Mouse (Mus musculus): Measurements from ENCODE around the gene Thsd7b. TPM values are rescaled to one million over a fixed set of nuclear protein-coding genes. Genes with fewer than 3 reads are reported as not detected.

Gene Thsd7b
- total RNA-seq, 1 experiment: 0.18 TPM

DNA sequence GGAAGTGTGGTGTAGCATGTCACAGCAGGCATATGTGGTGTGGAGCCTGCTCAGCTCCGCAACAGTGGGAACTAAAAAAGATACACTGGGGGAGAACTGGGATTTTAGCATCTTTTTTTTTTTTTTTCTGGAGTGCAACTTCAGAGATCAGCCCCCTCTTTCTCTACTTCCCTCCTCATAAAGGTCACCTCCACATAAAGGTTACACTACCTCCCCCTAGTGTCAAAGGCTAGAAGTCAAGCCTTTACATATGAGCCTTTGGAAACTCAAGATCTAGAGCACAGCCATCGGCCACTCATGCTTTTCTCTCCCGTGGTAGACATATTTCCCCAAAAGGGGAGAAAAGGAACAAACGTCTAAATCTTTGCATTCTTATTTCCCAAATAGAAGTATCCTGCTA lies 553.8 kb downstream of the Thsd7b start:
- Histone ChIP-seq H3K9ac (ENCODE audit: insufficient read depth, low read depth, low read length, poor library complexity, severe bottlenecking) (no peak overlapping the region), H3K9me3 (ENCODE audit: control insufficient read depth, insufficient read depth, low read depth, low read length) (no peaks in the 10 kb centered on the region), H3K27ac (ENCODE audit: insufficient read depth, low read depth, low read length, poor library complexity, severe bottlenecking) (no peak overlapping the region), H3K36me3 (ENCODE audit: control insufficient read depth, insufficient read depth, low read length, poor library complexity, severe bottlenecking) (no peaks in the 10 kb centered on the region), H3K4me3 (ENCODE audit: insufficient read depth in 1 of 2, low read depth in 1 of 2, low read length in 2 of 2, poor library complexity in 1 of 2, severe bottlenecking in 1 of 2) (no peak overlapping the region), H3K4me1 (ENCODE audit: control insufficient read depth in 2 of 2, insufficient read depth in 2 of 2, low read length in 2 of 2, poor library complexity in 1 of 2) (no peaks in the 10 kb centered on the region)
- peak; percentile 8 for DNase-seq (ENCODE audit: low read depth, low spot score)
- in situ Hi-C loops (cut with MboI; ENCODE audit: low sequenced_read_pairs in 2 of 2, unreplicated experiment in 2 of 2): no loop called here
- TF ChIP-seq ZNF384 (IDR thresholded peaks at IDR 0.05; ENCODE audit: low read depth, low read length): 0 out of 2 replicates have a peak, but pooled peaks have one; percentile 8
- no peak for TF ChIP-seq HCFC1 (IDR thresholded peaks at IDR 0.05; ENCODE audit: borderline replicate concordance, insufficient read depth, low read length)
- no peak for TF ChIP-seq MAFK (IDR thresholded peaks at IDR 0.05; ENCODE audit: insufficient read depth, low read depth, low read length)
- TF ChIP-seq CHD2 (IDR thresholded peaks at IDR 0.05; ENCODE audit: low read depth, low read length): no peak
- no peak for TF ChIP-seq ZC3H11A (IDR thresholded peaks at IDR 0.05; ENCODE audit: borderline replicate concordance, low read depth, low read length)

DNA sequence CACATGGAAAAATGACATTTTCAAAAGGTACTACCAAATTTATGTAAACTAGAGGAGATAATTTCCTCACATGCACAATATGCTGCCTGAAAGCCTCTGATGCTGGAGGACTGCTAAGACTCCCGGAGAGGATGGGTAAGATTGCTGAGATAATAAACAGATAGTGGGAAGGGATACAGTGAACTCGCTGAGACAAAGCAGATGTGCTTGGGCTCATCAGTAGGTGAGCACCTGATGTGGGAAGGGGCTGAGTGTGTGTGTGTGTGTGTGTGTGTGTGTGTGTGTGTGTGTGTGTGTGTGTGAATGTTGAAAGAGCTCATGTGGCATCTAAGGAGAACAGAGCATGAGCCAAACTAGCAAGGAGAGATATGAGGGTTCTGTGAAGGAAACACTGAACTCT lies 564.2 kb downstream of the Thsd7b start:
- DNase-seq (ENCODE audit: low read depth, low spot score): no peak
- in situ Hi-C loops (cut with MboI; ENCODE audit: low sequenced_read_pairs in 2 of 2, unreplicated experiment in 2 of 2): no loop called here
- H3K4me1 ChIP-seq (ENCODE audit: control insufficient read depth in 2 of 2, insufficient read depth in 2 of 2, low read length in 2 of 2, poor library complexity in 1 of 2): no peaks in the 10 kb centered on the region
- no peaks in the 10 kb centered on the region for H3K36me3 ChIP-seq (ENCODE audit: control insufficient read depth, insufficient read depth, low read length, poor library complexity, severe bottlenecking)
- no peak overlapping the region for H3K27ac ChIP-seq (ENCODE audit: insufficient read depth, low read depth, low read length, poor library complexity, severe bottlenecking)
- no peak overlapping the region for H3K9ac ChIP-seq (ENCODE audit: insufficient read depth, low read depth, low read length, poor library complexity, severe bottlenecking)
- no peaks in the 10 kb centered on the region for H3K9me3 ChIP-seq (ENCODE audit: control insufficient read depth, insufficient read depth, low read depth, low read length)
- no peak overlapping the region for H3K4me3 ChIP-seq (ENCODE audit: insufficient read depth in 1 of 2, low read depth in 1 of 2, low read length in 2 of 2, poor library complexity in 1 of 2, severe bottlenecking in 1 of 2)
- TF ChIP-seq ZC3H11A (IDR thresholded peaks at IDR 0.05; ENCODE audit: borderline replicate concordance, low read depth, low read length) (no peak), MAFK (IDR thresholded peaks at IDR 0.05; ENCODE audit: insufficient read depth, low read depth, low read length) (no peak), CHD2 (IDR thresholded peaks at IDR 0.05; ENCODE audit: low read depth, low read length) (no peak), HCFC1 (IDR thresholded peaks at IDR 0.05; ENCODE audit: borderline replicate concordance, insufficient read depth, low read length) (no peak), ZNF384 (IDR thresholded peaks at IDR 0.05; ENCODE audit: low read depth, low read length) (no peak)

DNA sequence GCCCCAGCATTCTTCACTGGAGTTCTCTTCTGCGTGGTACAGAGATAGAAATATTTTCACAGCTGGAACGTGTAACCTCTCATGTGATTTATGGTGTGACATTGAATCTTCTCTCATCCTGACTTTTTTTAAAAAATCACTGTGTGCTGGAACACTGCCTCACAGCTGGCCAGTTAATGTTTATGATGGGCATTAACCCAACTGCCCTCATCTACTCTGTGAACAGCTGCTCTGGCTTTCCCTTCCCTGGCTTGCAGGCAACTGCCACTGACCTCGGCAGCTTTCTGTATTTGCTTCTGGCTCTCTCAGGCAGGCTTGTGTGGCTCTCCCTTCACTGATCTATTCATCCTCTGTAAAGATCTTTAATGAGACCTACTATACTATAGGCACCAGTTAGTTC lies 564.7 kb downstream of the Thsd7b start:
- in situ Hi-C loops (cut with MboI; ENCODE audit: low sequenced_read_pairs in 2 of 2, unreplicated experiment in 2 of 2): no loop called here
- Histone ChIP-seq H3K4me3 (ENCODE audit: insufficient read depth in 1 of 2, low read depth in 1 of 2, low read length in 2 of 2, poor library complexity in 1 of 2, severe bottlenecking in 1 of 2) (no peak overlapping the region), H3K9ac (ENCODE audit: insufficient read depth, low read depth, low read length, poor library complexity, severe bottlenecking) (no peak overlapping the region), H3K4me1 (ENCODE audit: control insufficient read depth in 2 of 2, insufficient read depth in 2 of 2, low read length in 2 of 2, poor library complexity in 1 of 2) (no peaks in the 10 kb centered on the region), H3K27ac (ENCODE audit: insufficient read depth, low read depth, low read length, poor library complexity, severe bottlenecking) (no peak overlapping the region), H3K36me3 (ENCODE audit: control insufficient read depth, insufficient read depth, low read length, poor library complexity, severe bottlenecking) (no peaks in the 10 kb centered on the region), H3K9me3 (ENCODE audit: control insufficient read depth, insufficient read depth, low read depth, low read length) (no peaks in the 10 kb centered on the region)
- DNase-seq (ENCODE audit: low read depth, low spot score): no peak
- TF ChIP-seq MAFK (IDR thresholded peaks at IDR 0.05; ENCODE audit: insufficient read depth, low read depth, low read length) (no peak), HCFC1 (IDR thresholded peaks at IDR 0.05; ENCODE audit: borderline replicate concordance, insufficient read depth, low read length) (no peak), CHD2 (IDR thresholded peaks at IDR 0.05; ENCODE audit: low read depth, low read length) (no peak), ZNF384 (IDR thresholded peaks at IDR 0.05; ENCODE audit: low read depth, low read length) (no peak), ZC3H11A (IDR thresholded peaks at IDR 0.05; ENCODE audit: borderline replicate concordance, low read depth, low read length) (no peak)

DNA sequence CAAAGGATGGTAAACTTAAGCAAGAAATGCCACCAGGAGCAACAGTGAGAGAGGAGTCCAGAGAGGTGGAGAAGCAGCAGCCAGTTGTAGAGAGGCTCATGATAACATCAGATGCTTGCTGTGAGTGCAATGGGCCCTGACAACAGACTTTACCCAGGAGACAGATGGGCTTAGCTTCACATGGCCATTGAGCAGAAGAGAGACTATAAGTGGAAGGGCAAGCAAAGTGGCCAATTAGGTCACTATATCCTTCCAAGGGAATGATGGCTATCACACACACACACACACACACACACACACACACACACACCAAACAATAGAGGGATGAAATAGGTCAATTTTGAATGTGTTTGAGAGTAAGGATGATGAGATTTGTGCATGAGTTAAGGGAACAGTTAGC lies 565.4 kb downstream of the Thsd7b start:
- TF ChIP-seq CHD2 (IDR thresholded peaks at IDR 0.05; ENCODE audit: low read depth, low read length) (no peak), ZC3H11A (IDR thresholded peaks at IDR 0.05; ENCODE audit: borderline replicate concordance, low read depth, low read length) (no peak), HCFC1 (IDR thresholded peaks at IDR 0.05; ENCODE audit: borderline replicate concordance, insufficient read depth, low read length) (no peak), ZNF384 (IDR thresholded peaks at IDR 0.05; ENCODE audit: low read depth, low read length) (no peak), MAFK (IDR thresholded peaks at IDR 0.05; ENCODE audit: insufficient read depth, low read depth, low read length) (no peak)
- no peaks in the 10 kb centered on the region for H3K9me3 ChIP-seq (ENCODE audit: control insufficient read depth, insufficient read depth, low read depth, low read length)
- H3K4me1 ChIP-seq (ENCODE audit: control insufficient read depth in 2 of 2, insufficient read depth in 2 of 2, low read length in 2 of 2, poor library complexity in 1 of 2): no peaks in the 10 kb centered on the region
- no peak for DNase-seq (ENCODE audit: low read depth, low spot score)
- no peaks in the 10 kb centered on the region for H3K36me3 ChIP-seq (ENCODE audit: control insufficient read depth, insufficient read depth, low read length, poor library complexity, severe bottlenecking)
- no peak overlapping the region for H3K9ac ChIP-seq (ENCODE audit: insufficient read depth, low read depth, low read length, poor library complexity, severe bottlenecking)
- in situ Hi-C loops (cut with MboI; ENCODE audit: low sequenced_read_pairs in 2 of 2, unreplicated experiment in 2 of 2): no loop called here
- no peak overlapping the region for H3K4me3 ChIP-seq (ENCODE audit: insufficient read depth in 1 of 2, low read depth in 1 of 2, low read length in 2 of 2, poor library complexity in 1 of 2, severe bottlenecking in 1 of 2)
- no peak overlapping the region for H3K27ac ChIP-seq (ENCODE audit: insufficient read depth, low read depth, low read length, poor library complexity, severe bottlenecking)

DNA sequence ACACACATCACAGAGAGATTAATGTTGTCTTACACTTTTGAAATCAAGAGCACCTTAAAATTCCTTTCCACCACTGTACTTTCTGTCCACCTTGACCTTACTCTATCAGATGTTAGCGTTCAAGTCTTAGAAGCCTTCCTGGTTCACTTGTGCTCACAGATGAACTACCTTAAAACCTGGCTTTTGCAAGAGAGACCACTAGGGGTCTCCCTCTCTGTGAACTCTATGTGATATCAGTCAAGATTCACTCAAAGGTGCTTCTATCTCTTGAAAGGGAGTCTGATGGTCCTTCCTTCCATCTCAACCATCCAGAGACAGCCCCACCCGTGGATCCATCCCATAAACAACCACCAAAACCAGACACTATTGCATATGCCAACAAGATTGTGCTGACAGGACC lies 570.3 kb downstream of the Thsd7b start:
- H3K9ac ChIP-seq (ENCODE audit: insufficient read depth, low read depth, low read length, poor library complexity, severe bottlenecking): no peak overlapping the region
- no peaks in the 10 kb centered on the region for H3K4me1 ChIP-seq (ENCODE audit: control insufficient read depth in 2 of 2, insufficient read depth in 2 of 2, low read length in 2 of 2, poor library complexity in 1 of 2)
- DNase-seq (ENCODE audit: low read depth, low spot score): peak; percentile 50
- H3K36me3 ChIP-seq (ENCODE audit: control insufficient read depth, insufficient read depth, low read length, poor library complexity, severe bottlenecking): no peaks in the 10 kb centered on the region
- no peak overlapping the region for H3K4me3 ChIP-seq (ENCODE audit: insufficient read depth in 1 of 2, low read depth in 1 of 2, low read length in 2 of 2, poor library complexity in 1 of 2, severe bottlenecking in 1 of 2)
- no peak for TF ChIP-seq MAFK (IDR thresholded peaks at IDR 0.05; ENCODE audit: insufficient read depth, low read depth, low read length)
- no peak for TF ChIP-seq HCFC1 (IDR thresholded peaks at IDR 0.05; ENCODE audit: borderline replicate concordance, insufficient read depth, low read length)
- TF ChIP-seq CHD2 (IDR thresholded peaks at IDR 0.05; ENCODE audit: low read depth, low read length): no peak
- TF ChIP-seq ZNF384 (IDR thresholded peaks at IDR 0.05; ENCODE audit: low read depth, low read length): no peak
- TF ChIP-seq ZC3H11A (IDR thresholded peaks at IDR 0.05; ENCODE audit: borderline replicate concordance, low read depth, low read length): no peak
- no peaks in the 10 kb centered on the region for H3K9me3 ChIP-seq (ENCODE audit: control insufficient read depth, insufficient read depth, low read depth, low read length)
- in situ Hi-C loops (cut with MboI; ENCODE audit: low sequenced_read_pairs in 2 of 2, unreplicated experiment in 2 of 2): no loop called here
- no peak overlapping the region for H3K27ac ChIP-seq (ENCODE audit: insufficient read depth, low read depth, low read length, poor library complexity, severe bottlenecking)

Data from ES-E14 (cell line).